Mouse (Mus musculus) embryonic facial prominence, embryonic 14.5 days (tissue): Measurements from ENCODE around the gene Brd3. TPM values are rescaled to one million over a fixed set of nuclear protein-coding genes. Genes with fewer than 3 reads are reported as not detected.
"Not testable (repeated sequence)": the region's sequence is repeated elsewhere in the genome, so short reads cannot be mapped to it uniquely, and the experiment has no call there.

Source experiments
- ATAC-seq: fragments of 200-750 bp; cut with Nextera tagmentation; 2 replicates; pipeline ENCODE4 v1.8.0; 2017; ENCODE audit warnings: low read depth, moderate number of reproducible peaks, moderate TSS enrichment
- DNase-seq: peaks from one replicate; pipeline ENCODE4 v3.0.0-alpha.2; 2015; ENCODE audit warnings: low spot score
- H3K27ac ChIP-seq: fragments of 300-500 bp; sonication (generic); replicated peaks from 2 replicates; pipeline ENCODE4 v1.5.1; 2014; ENCODE audit warnings: low read depth, mild to moderate bottlenecking, low read length, moderate library complexity
- H3K27me3 ChIP-seq: fragments of 300-500 bp; sonication (generic); replicated peaks from 2 replicates; pipeline ENCODE4 v1.6.1; 2014; ENCODE audit warnings: low read length; ENCODE audit not compliant: control insufficient read depth, insufficient read depth
- H3K36me3 ChIP-seq: fragments of 300-500 bp; sonication (generic); 2 replicates; pipeline ENCODE4 v1.6.1; 2014; ENCODE audit warnings: low read length, mixed read lengths; ENCODE audit not compliant: control insufficient read depth, insufficient read depth
- H3K4me1 ChIP-seq: fragments of 300-500 bp; sonication (generic); 2 replicates; pipeline ENCODE4 v1.6.1; 2014; ENCODE audit warnings: antibody characterized with exemption, low read length; ENCODE audit not compliant: control insufficient read depth, insufficient read depth
- H3K4me2 ChIP-seq: fragments of 300-500 bp; sonication (generic); 2 replicates; pipeline ENCODE4 v1.6.1; 2014; ENCODE audit warnings: low read depth, mild to moderate bottlenecking, low read length, moderate library complexity, mixed read lengths
- H3K4me3 ChIP-seq: fragments of 300-500 bp; sonication (generic); 2 replicates; pipeline ENCODE4 v1.5.1; 2014; ENCODE audit warnings: low read depth, mild to moderate bottlenecking, low read length
- H3K9ac ChIP-seq: fragments of 300-500 bp; sonication (generic); 2 replicates; pipeline ENCODE4 v1.6.1; 2014; ENCODE audit warnings: low read depth, mild to moderate bottlenecking, low read length, moderate library complexity, mixed read lengths
- H3K9me3 ChIP-seq: fragments of 300-500 bp; sonication (generic); 2 replicates; pipeline ENCODE4 v1.6.1; 2016; ENCODE audit warnings: low read length; ENCODE audit not compliant: control insufficient read depth
- WGBS: fragments of 180-500 bp; shearing (Covaris S2); extraction: QIAGEN DNeasy Blood & Tissue Kit; methylation state at CpG from one replicate; pipeline ENCODE4 v1.1.7; 2014; 5-methylcytosine and 5-hydroxymethylcytosine counted together
- polyA plus RNA-seq: library from polyadenylated mRNA; unstranded; fragments of >200 nt; fragmentation: Nextera tagmentation; extraction: Ambion mirVana; gene quantifications from 2 replicates; pipeline ENCODE4 v1.2.1, GENCODE M21; 2014

Brd3 gene
- polyA plus RNA-seq, 1 experiment from 2014 or later = 131 TPM

DNA sequence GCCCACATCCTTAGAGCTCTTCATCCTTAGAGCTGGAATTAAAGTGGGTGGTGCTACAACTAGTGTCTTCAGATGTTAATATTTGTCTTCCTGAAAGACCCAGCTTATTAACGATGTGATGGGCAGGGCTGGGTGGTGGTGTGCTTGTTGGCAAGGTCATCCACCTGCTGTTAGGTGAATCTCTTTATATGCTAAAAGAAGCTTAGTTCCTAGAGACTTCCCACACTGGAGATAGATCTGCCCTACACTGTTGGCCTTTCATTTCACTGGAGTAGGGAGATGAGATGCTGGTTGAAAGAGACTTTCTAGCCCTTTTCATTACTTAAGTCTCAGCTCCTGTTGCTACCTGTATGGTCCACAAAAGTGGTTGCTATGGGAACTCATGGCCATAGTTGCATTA is 8.8 kb upstream of the Brd3 start:
- ATAC-seq (no peak), DNase-seq (no peak)
- peak overlapping the region; percentile 95 for H3K9ac ChIP-seq
- no peaks in the 10 kb centered on the region for H3K9me3 ChIP-seq
- H3K27me3 ChIP-seq = no peaks in the 10 kb centered on the region
- H3K36me3 ChIP-seq = peaks cover 27% of the 10 kb centered on the region
- H3K27ac ChIP-seq = no peak overlapping the region
- peak overlapping the region; percentile 94 for H3K4me2 ChIP-seq
- WGBS = 18% methylated on average over 1 of the region's 1 CpGs
- H3K4me3 ChIP-seq = peak overlapping the region; percentile 92
- H3K4me1 ChIP-seq = peaks cover 18% of the 10 kb centered on the region

DNA sequence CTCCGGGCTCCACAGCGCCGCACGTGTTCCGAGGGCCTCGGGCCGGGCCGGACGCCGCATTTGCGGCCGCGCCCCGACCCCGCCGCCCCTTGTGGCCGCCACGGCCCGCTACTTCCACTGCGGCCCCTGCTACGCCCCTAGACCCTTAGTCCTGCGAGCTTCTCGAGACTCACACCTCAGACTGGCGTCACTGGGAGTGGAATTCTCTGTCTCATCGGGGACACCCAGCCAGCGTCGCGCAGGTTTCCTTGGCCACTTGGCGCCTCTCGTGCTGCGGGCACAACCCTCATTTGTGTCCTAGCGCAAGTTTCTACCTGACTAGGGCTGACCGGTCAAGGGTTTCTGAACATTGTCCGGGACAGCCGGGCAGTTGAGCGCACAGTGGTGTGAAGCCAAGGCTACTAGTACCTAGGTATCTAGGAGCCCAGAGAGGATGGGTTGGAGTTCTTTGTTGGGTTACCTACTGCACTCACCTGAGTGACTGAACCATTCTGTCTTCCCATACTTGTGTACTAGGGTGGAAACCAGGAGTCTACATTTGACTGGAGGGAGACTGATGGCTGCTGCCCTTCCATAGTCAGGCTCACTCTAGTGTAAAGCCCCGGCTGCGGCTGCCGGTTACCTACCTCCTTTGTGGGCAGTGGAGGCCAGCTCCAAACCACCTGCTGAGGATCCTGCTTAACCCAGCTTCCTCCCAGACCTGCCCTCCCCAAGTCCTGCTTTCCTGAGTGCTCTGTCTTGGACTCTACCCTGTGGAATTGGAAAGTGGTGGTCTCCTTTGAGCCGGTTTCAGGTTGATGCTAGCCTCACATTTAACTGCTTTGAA is 8.1 kb upstream of the Brd3 start:
- 0% methylated on average over 20 of the region's 40 CpGs for WGBS
- Histone ChIP-seq H3K9me3 (no peaks in the 10 kb centered on the region), H3K4me1 (peaks cover 18% of the 10 kb centered on the region), H3K36me3 (peaks cover 20% of the 10 kb centered on the region), H3K4me3 (peak overlapping the region; percentile 92), H3K27ac (peak overlapping the region; percentile 89), H3K9ac (peak overlapping the region; percentile 95), H3K4me2 (peak overlapping the region; percentile 94), H3K27me3 (no peaks in the 10 kb centered on the region)
- peak; percentile 17 for DNase-seq
- ATAC-seq = peak; percentile 31

DNA sequence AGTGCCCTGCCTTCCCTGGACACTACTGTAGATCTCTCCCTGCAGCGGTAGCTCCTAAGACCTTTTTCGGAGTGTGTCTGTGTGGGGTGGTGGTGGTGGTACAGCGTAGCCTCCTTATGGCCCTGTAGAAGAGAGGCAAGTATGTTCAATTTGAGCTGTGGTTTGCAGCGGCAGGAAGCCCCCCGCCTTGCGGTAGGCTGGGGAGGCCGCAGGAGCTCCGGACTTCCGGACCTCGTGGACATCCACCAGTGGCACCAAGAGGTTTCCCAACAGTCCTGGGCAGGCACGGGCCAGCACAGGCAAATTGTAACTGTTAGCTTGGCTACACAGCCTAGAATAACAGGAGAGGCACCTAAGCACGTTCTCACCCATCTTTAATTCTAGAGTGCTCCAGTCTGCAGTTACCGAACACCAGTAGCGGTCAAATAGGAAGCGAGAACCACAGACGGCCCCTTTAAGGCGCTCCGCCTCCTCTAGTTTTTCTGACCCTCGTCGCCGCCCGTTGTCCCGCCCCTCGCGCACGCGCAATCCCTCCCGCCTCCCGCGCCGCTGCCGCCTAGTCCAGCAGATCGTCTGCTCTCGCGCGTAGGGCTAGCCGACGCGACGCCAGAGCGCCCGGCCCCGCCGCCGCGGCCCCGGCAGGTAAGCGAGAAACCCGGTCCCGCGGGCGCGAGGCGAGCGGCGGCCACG is 7.3 kb upstream of the Brd3 start, which contains the start of gene Wdr5:
TSS of gene Wdr5 (plus strand) at position 519 of the 690 bp plus-strand sequence.
- peak within 1 kb of the TSS; percentile 94 for H3K4me2 ChIP-seq
- H3K9ac ChIP-seq = peak within 1 kb of the TSS; percentile 95
- DNase-seq (peak; percentile 95), ATAC-seq (peak; percentile 94)
- H3K4me1 ChIP-seq = peaks cover 18% of the 10 kb centered on the region
- H3K27me3 ChIP-seq = no peaks in the 10 kb centered on the region
- H3K4me3 ChIP-seq = peak within 1 kb of the TSS; percentile 92
- H3K9me3 ChIP-seq = no peaks in the 10 kb centered on the region
- WGBS = 2% methylated on average over 38 of the region's 57 CpGs
- peaks cover 12% of the 10 kb centered on the region for H3K36me3 ChIP-seq
- peak within 1 kb of the TSS; percentile 89 for H3K27ac ChIP-seq

DNA sequence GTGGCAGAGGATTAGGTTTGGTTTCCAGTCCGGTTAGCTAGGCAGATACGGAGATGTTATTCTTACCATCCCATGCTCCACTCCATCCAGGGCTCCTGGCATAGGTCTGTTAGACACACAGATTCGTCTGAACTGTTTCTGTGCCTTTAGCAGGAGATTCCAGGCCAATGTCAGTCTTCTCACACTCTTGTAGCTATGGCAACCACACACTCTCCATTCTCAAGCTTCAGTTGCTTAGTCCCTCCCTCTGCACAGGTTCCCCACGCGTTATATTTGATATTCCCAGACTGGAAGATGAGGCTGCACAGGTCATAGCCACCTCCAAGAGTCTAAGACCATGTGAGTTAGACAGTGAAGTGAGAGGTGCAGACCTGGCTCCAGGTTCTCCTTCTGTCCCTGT is 6.4 kb upstream of the Brd3 start:
- no peak for DNase-seq
- Histone ChIP-seq H3K36me3 (0 out of 2 replicates have a peak, but pooled peaks cover 3% of the 10 kb centered on the region), H3K27ac (peak overlapping the region; percentile 89), H3K9me3 (no peaks in the 10 kb centered on the region), H3K9ac (peak overlapping the region; percentile 95), H3K4me2 (peak overlapping the region; percentile 94), H3K4me3 (peak overlapping the region; percentile 92), H3K4me1 (peaks cover 18% of the 10 kb centered on the region), H3K27me3 (no peaks in the 10 kb centered on the region)
- no peak for ATAC-seq
- 70% methylated on average over 5 of the region's 5 CpGs for WGBS

DNA sequence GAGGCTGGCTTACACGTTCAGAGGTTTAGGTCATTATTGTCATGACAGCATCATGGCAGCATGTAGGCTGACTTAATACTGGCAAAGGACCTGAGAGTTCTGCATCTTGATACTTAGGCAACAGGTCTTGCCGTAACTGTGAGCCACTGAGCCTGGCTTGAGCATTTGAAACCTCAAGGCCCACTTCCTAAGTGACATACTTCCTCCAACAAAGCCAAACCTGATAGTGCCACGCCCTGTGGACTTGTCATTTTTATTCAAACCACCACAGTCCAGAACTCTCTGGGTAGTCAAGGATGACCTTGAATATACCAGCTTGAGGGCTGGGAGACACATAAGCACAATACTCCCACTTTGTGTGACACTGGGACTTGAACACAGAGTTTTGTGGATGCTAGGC is 5.4 kb upstream of the Brd3 start:
- H3K4me3 ChIP-seq = no peak overlapping the region
- H3K9ac ChIP-seq = no peak overlapping the region
- no peak overlapping the region for H3K27ac ChIP-seq
- H3K36me3 ChIP-seq = no peaks in the 10 kb centered on the region
- DNase-seq (no peak), ATAC-seq (no peak)
- H3K9me3 ChIP-seq = no peaks in the 10 kb centered on the region
- 89% methylated on average over 3 of the region's 3 CpGs for WGBS
- H3K4me2 ChIP-seq = no peak overlapping the region
- H3K27me3 ChIP-seq = no peaks in the 10 kb centered on the region
- H3K4me1 ChIP-seq = peaks cover 18% of the 10 kb centered on the region

DNA sequence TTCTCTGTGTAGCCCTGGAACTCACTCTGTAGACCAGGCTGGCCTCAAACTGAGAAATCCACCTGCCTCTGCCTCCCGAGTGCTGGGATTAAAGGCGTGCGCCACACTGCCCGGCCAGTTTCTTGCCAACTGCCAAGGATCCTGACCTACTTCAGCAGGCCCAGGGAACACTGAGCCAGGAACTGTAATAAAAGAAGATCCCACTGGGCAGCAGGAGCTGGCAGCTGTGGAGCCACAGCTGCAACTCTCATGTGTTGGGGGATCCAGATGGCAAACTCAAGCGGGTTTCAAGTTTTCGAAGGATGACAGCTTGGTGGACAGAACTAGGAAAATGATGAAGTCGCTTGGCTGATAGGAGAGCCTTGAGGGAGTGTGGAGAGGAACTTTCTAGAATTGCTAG is 3.2 kb upstream of the Brd3 start:
- DNase-seq = no peak
- no peaks in the 10 kb centered on the region for H3K9me3 ChIP-seq
- no peak overlapping the region for H3K4me3 ChIP-seq
- 91% methylated on average over 7 of the region's 7 CpGs for WGBS
- H3K4me1 ChIP-seq = peaks cover 8% of the 10 kb centered on the region; the same call in 1 of the 2 replicates
- no peak for ATAC-seq
- H3K27ac ChIP-seq = no peak overlapping the region
- H3K4me2 ChIP-seq = no peak overlapping the region
- H3K27me3 ChIP-seq = no peaks in the 10 kb centered on the region
- no peak overlapping the region for H3K9ac ChIP-seq
- H3K36me3 ChIP-seq = no peaks in the 10 kb centered on the region

DNA sequence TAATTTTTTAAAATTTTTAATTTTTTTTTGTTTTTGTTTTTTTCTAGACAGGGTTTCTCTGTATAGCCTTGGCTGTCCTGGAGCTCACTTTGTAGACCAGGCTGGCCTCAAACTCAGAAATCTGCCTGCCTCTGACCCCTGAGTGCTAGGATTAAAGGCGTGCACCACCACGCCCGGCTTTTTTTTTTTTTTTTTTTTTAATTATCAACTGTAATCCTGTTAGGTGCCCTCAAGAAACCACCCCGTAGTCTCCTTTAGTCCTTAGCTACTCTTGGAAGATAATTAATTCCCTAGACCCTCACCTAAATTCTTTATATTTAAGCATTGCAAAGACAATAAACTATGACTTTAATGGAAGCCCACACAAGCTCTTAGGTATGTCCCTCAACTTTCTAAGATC is 804 bp downstream of the Brd3 start:
- H3K9ac ChIP-seq, ATAC-seq, DNase-seq, H3K36me3 ChIP-seq, H3K27ac ChIP-seq, H3K27me3 ChIP-seq, H3K9me3 ChIP-seq, H3K4me3 ChIP-seq, H3K4me2 ChIP-seq: not testable (repeated sequence)
- WGBS = 82% methylated on average over 4 of the region's 4 CpGs
- H3K4me1 ChIP-seq = peaks cover 13% of the 10 kb centered on the region

DNA sequence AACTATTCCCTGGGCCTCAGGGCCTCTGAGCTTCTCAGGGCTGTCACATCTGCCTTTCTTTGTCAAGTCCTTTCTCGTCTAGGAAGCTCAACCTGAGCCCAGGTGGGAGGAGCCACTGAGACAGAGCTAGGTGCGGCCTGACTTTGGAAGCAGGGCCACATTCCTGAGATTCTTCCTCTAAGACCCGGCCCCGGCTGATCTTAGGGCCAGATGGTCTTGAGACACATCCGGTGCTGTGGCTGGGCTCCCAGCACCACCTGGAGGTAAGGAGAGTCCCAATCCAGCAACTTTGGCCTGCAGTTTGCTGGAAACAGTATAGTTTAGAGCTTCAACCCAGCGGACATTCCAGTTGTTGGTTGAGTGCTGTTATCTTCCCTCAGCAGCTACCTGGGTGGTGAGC is 1.9 kb downstream of the Brd3 start:
- DNase-seq (peak; percentile 93), ATAC-seq (peak; percentile 92)
- no peaks in the 10 kb centered on the region for H3K27me3 ChIP-seq
- H3K9me3 ChIP-seq = no peaks in the 10 kb centered on the region
- H3K4me1 ChIP-seq = peaks cover 13% of the 10 kb centered on the region
- no peak overlapping the region for H3K9ac ChIP-seq
- WGBS = 12% methylated on average over 6 of the region's 6 CpGs
- H3K4me2 ChIP-seq = no peak overlapping the region
- H3K4me3 ChIP-seq = no peak overlapping the region
- no peak overlapping the region for H3K27ac ChIP-seq
- no peaks in the 10 kb centered on the region for H3K36me3 ChIP-seq
